Mouse (Mus musculus) urinary bladder, postnatal 0 days (tissue): ENCODE results near the gene Cblc. TPM values are rescaled to one million over a fixed set of nuclear protein-coding genes. Genes with fewer than 3 reads are reported as not detected.

ENCODE experiments used
- polyA plus RNA-seq: library from polyadenylated mRNA; unstranded; fragments of >200 nt; fragmentation: Nextera tagmentation; extraction: Ambion mirVana; gene quantifications from 2 replicates; pipeline ENCODE4 v1.2.1, GENCODE M21; 2015

The Cblc gene
- 16.4 and 17.5 TPM in 2 replicates for polyA plus RNA-seq

GRCm38 (mm10) chr7:19796697-19797588 lies at the start of gene Cblc:
TSS of gene Cblc (minus strand) at chr7:19796809.

DNA sequence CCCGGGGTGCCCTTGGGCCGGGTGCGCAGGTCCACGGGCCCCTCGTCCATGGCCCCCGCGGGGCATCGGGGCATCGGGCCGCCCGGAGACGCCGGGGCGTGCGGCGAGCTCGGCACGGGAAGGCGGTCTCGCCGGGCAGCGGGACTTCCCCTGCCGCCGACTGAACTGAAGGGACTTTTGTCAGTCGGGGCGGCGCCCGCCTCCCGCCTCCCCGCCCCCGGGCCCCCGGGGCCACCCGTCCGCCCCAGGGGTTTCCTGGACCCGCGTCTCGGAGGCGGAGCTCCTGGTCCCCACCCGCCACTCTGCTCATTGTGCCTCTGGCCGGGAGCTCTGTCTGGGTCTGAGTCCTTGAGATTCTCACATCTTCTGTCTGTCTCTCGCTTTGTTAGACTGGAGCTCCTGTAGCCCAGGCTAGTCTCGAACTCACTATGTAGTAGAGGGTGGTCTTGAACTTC lies 26.0 kb upstream of the Cblc start, which contains the start of gene Bcl3:
Gene Bcl3 (minus strand): TSS at position 167 of the 455 bp plus-strand sequence.

GRCm38 (mm10) chr7:19770984-19771391 lies 25.6 kb downstream of the Cblc start, which contains the start of gene Bcam:
TSS of gene Bcam (minus strand) at chr7:19771016.

DNA sequence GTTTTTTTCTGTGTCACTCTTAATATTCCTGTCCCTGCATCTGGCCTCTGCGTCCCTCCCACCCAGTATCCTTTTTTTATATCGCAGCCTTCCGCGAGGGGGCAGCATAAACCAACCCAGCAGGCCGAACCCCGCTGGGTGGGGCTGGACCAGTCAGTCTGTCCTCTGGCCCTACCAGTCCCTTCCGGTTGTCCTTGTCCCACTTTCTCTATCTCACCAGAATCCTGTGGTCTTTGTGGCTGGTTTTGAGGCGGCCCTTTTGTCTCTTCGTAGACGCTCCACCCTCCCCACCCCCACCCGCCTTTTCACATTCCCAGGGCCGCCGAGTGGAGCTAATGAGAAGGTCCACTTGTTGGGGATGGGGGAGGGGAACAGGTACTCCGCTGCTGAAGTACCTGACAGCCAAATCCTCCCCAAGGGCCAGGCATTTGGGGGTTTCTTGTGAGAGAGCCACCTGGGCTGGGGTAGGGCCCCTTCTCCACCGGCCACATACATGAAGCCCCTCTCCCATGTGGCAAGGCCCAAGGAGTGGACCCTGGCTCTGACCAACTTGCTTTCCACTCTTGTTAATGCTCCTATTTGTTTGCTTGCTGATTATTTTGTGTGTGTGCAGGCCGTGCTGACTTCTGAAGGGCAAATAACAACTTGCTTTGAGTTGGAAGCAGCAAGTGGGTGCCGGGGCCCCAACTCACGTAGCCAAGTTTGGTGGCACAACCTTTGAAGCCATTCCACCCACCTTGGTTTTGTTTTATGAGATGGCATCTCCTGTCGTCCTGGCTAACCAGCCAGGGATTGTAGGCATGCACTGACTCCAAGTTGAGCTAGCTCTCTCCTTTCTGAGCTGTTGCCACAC lies 46.2 kb downstream of the Cblc start, which contains the start of gene Nectin2:
Gene Nectin2 (minus strand): TSS at position 267 of the 853 bp plus-strand sequence.

Other genes with a start within 250 kb of the Cblc start
- gene Ppp1r37, start 233.7 kb downstream of the Cblc start, polyA plus RNA-seq, result 16.1 and 16.9 TPM in 2 replicates
- 1.2 and 1.4 TPM in 2 replicates for gene Zfp296, start 219.5 kb downstream of the Cblc start, polyA plus RNA-seq
- gene Gemin7, start 219.2 kb downstream of the Cblc start, polyA plus RNA-seq, result 152 and 153 TPM in 2 replicates
- gene Clasrp, start 192.3 kb downstream of the Cblc start, polyA plus RNA-seq, result 21.5 and 24.3 TPM in 2 replicates
- 19.2 TPM in 2 replicates for gene Relb, start 167.4 kb downstream of the Cblc start, polyA plus RNA-seq
- 49.8 and 51.7 TPM in 2 replicates for gene Clptm1, start 131.8 kb downstream of the Cblc start, polyA plus RNA-seq
- 4.0 and 26.9 TPM in 2 replicates for gene Apoc2, start 118.9 kb downstream of the Cblc start, polyA plus RNA-seq
- not detected in 2 replicates for gene Gm44805, start 115.4 kb downstream of the Cblc start, polyA plus RNA-seq
- gene Apoc4, start 115.3 kb downstream of the Cblc start, polyA plus RNA-seq, result 2.9 and 3.0 TPM in 2 replicates
- gene Apoc1, start 104.1 kb downstream of the Cblc start, polyA plus RNA-seq, result 54.6 and 118 TPM in 2 replicates
- gene Apoe, start 97.6 kb downstream of the Cblc start, polyA plus RNA-seq, result 475 and 2,164 TPM in 2 replicates
- 77.1 and 79.8 TPM in 2 replicates for gene Tomm40, start 81.4 kb downstream of the Cblc start, polyA plus RNA-seq
- gene Nectin2, start 46.3 kb downstream of the Cblc start, polyA plus RNA-seq, result 55.1 and 55.3 TPM in 2 replicates
- 135 and 139 TPM in 2 replicates for gene Bcam, start 25.8 kb downstream of the Cblc start, polyA plus RNA-seq
- gene Bcl3, start 26.0 kb upstream of the Cblc start, polyA plus RNA-seq, result 8.0 and 8.4 TPM in 2 replicates
- not detected in 2 replicates for gene Gm19345, start 55.2 kb upstream of the Cblc start, polyA plus RNA-seq
- not detected in 2 replicates for gene Ceacam16, start 64.5 kb upstream of the Cblc start, polyA plus RNA-seq
- 3.4 and 4.0 TPM in 2 replicates for gene Ceacam19, start 91.2 kb upstream of the Cblc start, polyA plus RNA-seq
- gene Pvr, start 124.4 kb upstream of the Cblc start, polyA plus RNA-seq, result 13.9 and 14.1 TPM in 2 replicates
- 0.13 and 0.16 TPM in 2 replicates for gene Igsf23, start 153.9 kb upstream of the Cblc start, polyA plus RNA-seq
- gene Ceacam20, start 168.6 kb upstream of the Cblc start, polyA plus RNA-seq, result not detected in 2 replicates
- not detected in 2 replicates for gene Nlrp9b, start 194.7 kb upstream of the Cblc start, polyA plus RNA-seq